Mouse (Mus musculus) C2C12 (cell line): ENCODE measurements around the gene Tasp1. TPM values are rescaled to one million over a fixed set of nuclear protein-coding genes. Genes with fewer than 3 reads are reported as not detected.

Experiments used
- H3K27me3 ChIP-seq: one replicate; pipeline ENCODE4 v1.6.1; 2011; ENCODE audit not compliant: control insufficient read depth, insufficient read depth, insufficient read length
- H3K36me3 ChIP-seq: one replicate; pipeline ENCODE4 v1.6.1; 2011; ENCODE audit not compliant: control insufficient read depth, insufficient read depth
- H3K4me3 ChIP-seq: one replicate; pipeline ENCODE4 v1.5.1; 2011; ENCODE audit warnings: mild to moderate bottlenecking, control low read depth; ENCODE audit not compliant: poor library complexity, insufficient read depth, severe bottlenecking
- H3K79me2 ChIP-seq: one replicate; pipeline ENCODE4 v1.6.1; 2011; ENCODE audit not compliant: control insufficient read depth, insufficient read depth
- H3K79me3 ChIP-seq: one replicate; pipeline ENCODE4 v1.6.1; 2011; ENCODE audit warnings: low read depth, control low read depth
- H3ac ChIP-seq: one replicate; pipeline ENCODE3; 2011; ENCODE audit warnings: low read depth; ENCODE audit not compliant: control insufficient read depth, insufficient read length
- CEBPB ChIP-seq: IDR thresholded peaks from one replicate; pipeline ENCODE4 v1.6.1; 2011; ENCODE audit warnings: low read depth, mild to moderate bottlenecking, control low read depth, moderate library complexity
- CTCF ChIP-seq: IDR thresholded peaks from one replicate; pipeline ENCODE4 v1.5.1; 2011; ENCODE audit not compliant: control insufficient read depth, insufficient read depth, insufficient read length
- FOSL1 ChIP-seq: IDR thresholded peaks from one replicate; pipeline ENCODE4 v1.8.0; 2011; ENCODE audit warnings: mild to moderate bottlenecking, low read length; ENCODE audit not compliant: poor library complexity, insufficient read depth, severe bottlenecking
- MAX ChIP-seq: IDR thresholded peaks from one replicate; pipeline ENCODE4 v1.6.1; 2011; ENCODE audit warnings: mild to moderate bottlenecking, control low read depth
- MYOD1 ChIP-seq: IDR thresholded peaks from one replicate; pipeline ENCODE4 v1.6.1; 2011; ENCODE audit warnings: low read depth; ENCODE audit not compliant: control insufficient read depth, insufficient read length
- MYOG ChIP-seq: IDR thresholded peaks from one replicate; pipeline ENCODE4 v1.6.1; 2011; ENCODE audit not compliant: control insufficient read depth, insufficient read length; ENCODE audit errors: extremely low read depth
- USF1 ChIP-seq: IDR thresholded peaks from one replicate; pipeline ENCODE4 v1.6.1; 2011; ENCODE audit warnings: low read depth, mild to moderate bottlenecking, control low read depth, moderate library complexity
- polyA plus RNA-seq: library from polyadenylated mRNA; unstranded; fragments of >200 nt; fragmentation: generic; extraction: Trizol; gene quantifications from one replicate; pipeline ENCODE4 v1.2.1, GENCODE M21; 2012; ENCODE audit warnings: missing spikeins

Gene Tasp1
- polyA plus RNA-seq, 1 experiment = 5.5 TPM

GRCm38 (mm10) chr2:139967451-139967850 lies 99.2 kb downstream of the Tasp1 start:
- Histone ChIP-seq H3ac (no peak overlapping the region), H3K36me3 (no peaks in the 10 kb centered on the region), H3K79me3 (no peaks in the 10 kb centered on the region), H3K27me3 (no peaks in the 10 kb centered on the region), H3K79me2 (no peaks in the 10 kb centered on the region), H3K4me3 (no peak overlapping the region)
- TF ChIP-seq MYOD1 = no peak

- Histone ChIP-seq H3K36me3 (no peaks in the 10 kb centered on the region), H3ac (no peak overlapping the region), H3K4me3 (no peak overlapping the region), H3K79me2 (no peaks in the 10 kb centered on the region), H3K27me3 (no peaks in the 10 kb centered on the region), H3K79me3 (no peaks in the 10 kb centered on the region)
- TF ChIP-seq CTCF (no peak), MYOD1 (no peak), MYOG (no peak), MAX (no peak), CEBPB (no peak), USF1 (no peak), FOSL1 (no peak)
Observed at GRCm38 (mm10) chr2:139966288-139966687, 100.3 kb downstream of the Tasp1 start.

GRCm38 (mm10) chr2:139948843-139949242 lies 117.8 kb downstream of the Tasp1 start:
- TF ChIP-seq USF1 = no peak
- no peak for TF ChIP-seq CTCF
- no peak for TF ChIP-seq CEBPB
- no peak for TF ChIP-seq MYOD1
- TF ChIP-seq MAX = no peak
- no peak for TF ChIP-seq MYOG
- no peak for TF ChIP-seq FOSL1
- no peaks in the 10 kb centered on the region for H3K79me3 ChIP-seq
- H3K36me3 ChIP-seq = peaks cover 19% of the 10 kb centered on the region
- H3K4me3 ChIP-seq = no peak overlapping the region
- H3K27me3 ChIP-seq = no peaks in the 10 kb centered on the region
- H3K79me2 ChIP-seq = no peaks in the 10 kb centered on the region
- no peak overlapping the region for H3ac ChIP-seq

GRCm38 (mm10) chr2:139937581-139937980 lies 129.0 kb downstream of the Tasp1 start:
- no peak overlapping the region for H3K4me3 ChIP-seq
- H3K36me3 ChIP-seq = peaks cover 10% of the 10 kb centered on the region
- H3K79me3 ChIP-seq = no peaks in the 10 kb centered on the region
- H3K79me2 ChIP-seq = no peaks in the 10 kb centered on the region
- no peaks in the 10 kb centered on the region for H3K27me3 ChIP-seq
- no peak overlapping the region for H3ac ChIP-seq
- TF ChIP-seq MYOD1 (peak; percentile 69), CEBPB (no peak)

- Histone ChIP-seq H3K79me2 (no peaks in the 10 kb centered on the region), H3K36me3 (no peaks in the 10 kb centered on the region), H3ac (no peak overlapping the region), H3K27me3 (no peaks in the 10 kb centered on the region), H3K79me3 (no peaks in the 10 kb centered on the region), H3K4me3 (no peak overlapping the region)
- TF ChIP-seq FOSL1 (no peak), MYOG (no peak), USF1 (no peak), CTCF (no peak), MYOD1 (no peak), MAX (no peak), CEBPB (no peak)
Observed at GRCm38 (mm10) chr2:139934577-139934976, 132.0 kb downstream of the Tasp1 start.

- Histone ChIP-seq H3ac (no peak overlapping the region), H3K36me3 (no peaks in the 10 kb centered on the region), H3K4me3 (no peak overlapping the region), H3K79me2 (no peaks in the 10 kb centered on the region), H3K27me3 (no peaks in the 10 kb centered on the region), H3K79me3 (no peaks in the 10 kb centered on the region)
- TF ChIP-seq MYOD1 (no peak), MYOG (no peak), MAX (no peak), FOSL1 (no peak), CTCF (no peak), USF1 (no peak), CEBPB (no peak)
Observed at GRCm38 (mm10) chr2:139934033-139934572, 132.5 kb downstream of the Tasp1 start.
